Mouse (Mus musculus): ENCODE data around the gene Tcf12.

GRCm38 (mm10) chr9:71830994-71831393, 280.7 kb downstream of the Tcf12 start:
- TF ChIP-seq CTCF (IDR thresholded peaks at IDR 0.05; ENCODE audit: low read depth) (no peak), EP300 (IDR thresholded peaks at IDR 0.05; ENCODE audit: low read depth) (no peak)
